29 mouse cellular contexts compared by ENCODE assay signal in the genomic region with DNA sequence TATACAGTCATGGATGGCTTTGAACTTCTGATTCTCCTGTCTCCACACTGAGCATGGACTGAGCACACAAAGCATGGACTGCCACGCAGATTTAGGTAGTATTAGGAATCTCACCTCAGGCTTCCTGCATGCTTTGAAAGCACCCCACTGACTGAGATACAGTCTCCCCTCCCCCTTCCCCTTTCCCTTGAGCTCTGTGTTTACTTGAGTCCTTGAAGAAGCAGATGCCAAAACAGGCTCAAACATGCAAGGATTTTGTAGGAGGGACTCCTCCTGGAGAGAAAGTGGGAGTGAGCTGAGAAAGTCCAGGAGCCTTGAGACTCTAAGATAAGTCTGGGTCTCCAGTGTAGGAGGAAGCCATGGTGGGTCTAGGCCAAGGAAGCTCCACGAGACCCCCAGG.
DNase-seq lines count a peak whose midpoint lies in the region; ATAC-seq lines count a peak whose summit lies in the region.
"Had no signal": no experiment of that assay in that cellular context is flagged by ENCODE, and none has a peak within 500 bp of the region (broad histone marks: within the 10 kb centered on the region; RNA-seq: fewer than 3 reads in every experiment).

No protein-coding gene starts in this region.

- peaks cover 8% of the 10 kb centered on the region for H3K4me1 ChIP-seq in forebrain, embryonic 11.5 days (replicated peaks; ENCODE audit: control insufficient read depth, insufficient read depth, low read length)
- H3K4me1 ChIP-seq in forebrain, embryonic 13.5 days: peaks cover 38% of the 10 kb centered on the region
- no peaks in the 10 kb centered on the region for H3K4me1 ChIP-seq in embryonic facial prominence, embryonic 11.5 days (ENCODE audit: control insufficient read depth, insufficient read depth, low read length)
- H3K4me1 ChIP-seq in limb, embryonic 10.5 days: peaks cover 29% of the 10 kb centered on the region
- H3K4me1 ChIP-seq: intestine, embryonic 15.5 days had no signal

- H3K9ac ChIP-seq in forebrain, embryonic 11.5 days (ENCODE audit: low read length): no peak overlapping the region
- H3K9ac ChIP-seq in forebrain, embryonic 13.5 days: no peak overlapping the region
- H3K9ac ChIP-seq in embryonic facial prominence, embryonic 11.5 days (replicated peaks; ENCODE audit: low read length): no peak overlapping the region
- H3K9ac ChIP-seq: forebrain, embryonic 15.5 days; heart, embryonic 13.5 days; hindbrain, embryonic 13.5 days; intestine, embryonic 15.5 days had no signal

- no peak overlapping the region for H3K4me2 ChIP-seq in forebrain, embryonic 11.5 days (ENCODE audit: low read depth, low read length, severe bottlenecking)
- no peak overlapping the region for H3K4me2 ChIP-seq in forebrain, embryonic 13.5 days
- H3K4me2 ChIP-seq in embryonic facial prominence, embryonic 11.5 days (ENCODE audit: low read depth, low read length): no peak overlapping the region
- H3K4me2 ChIP-seq: forebrain, embryonic 15.5 days; heart, embryonic 13.5 days; hindbrain, embryonic 13.5 days; intestine, embryonic 15.5 days had no signal

- H3K4me3 ChIP-seq in forebrain, embryonic 11.5 days (ENCODE audit: low read depth, low read length): no peak overlapping the region
- no peak overlapping the region for H3K4me3 ChIP-seq in forebrain, embryonic 13.5 days
- H3K4me3 ChIP-seq in embryonic facial prominence, embryonic 11.5 days (ENCODE audit: low read depth, low read length): no peak overlapping the region
- H3K4me3 ChIP-seq in limb, embryonic 10.5 days: no peak overlapping the region
- H3K4me3 ChIP-seq: erythroblast, embryonic 14.5 days; forebrain, embryonic 15.5 days; heart, adult 2 months; heart, embryonic 10.5 days; heart, embryonic 13.5 days; hindbrain, embryonic 13.5 days; intestine, embryonic 15.5 days had no signal

- ATAC-seq in forebrain, embryonic 11.5 days (replicated peaks; ENCODE audit: low FRiP score): no peak
- ATAC-seq in forebrain, embryonic 13.5 days: no peak
- no peak for ATAC-seq in embryonic facial prominence, embryonic 11.5 days (replicated peaks; ENCODE audit: insufficient number of reproducible peaks, low FRiP score, low TSS enrichment, low read depth)
- ATAC-seq: forebrain, embryonic 15.5 days; hindbrain, embryonic 16.5 days; intestine, embryonic 15.5 days; Patski had no signal

- intact Hi-C loops in left cerebral cortex, postnatal 14 days (cut with DNase I): no loop called here

- no peaks in the 10 kb centered on the region for H3K9me3 ChIP-seq in forebrain, embryonic 11.5 days (ENCODE audit: control insufficient read depth, low read length)
- H3K9me3 ChIP-seq in forebrain, embryonic 13.5 days (replicated peaks): no peaks in the 10 kb centered on the region
- no peaks in the 10 kb centered on the region for H3K9me3 ChIP-seq in embryonic facial prominence, embryonic 11.5 days (replicated peaks; ENCODE audit: control insufficient read depth, low read length)
- no peaks in the 10 kb centered on the region for H3K9me3 ChIP-seq in limb, embryonic 10.5 days (replicated peaks)
- H3K9me3 ChIP-seq: forebrain, embryonic 15.5 days; heart, embryonic 10.5 days; heart, embryonic 13.5 days; hindbrain, embryonic 13.5 days; intestine, embryonic 15.5 days had no signal

- no peak for DNase-seq in forebrain, embryonic 11.5 days (ENCODE audit: low spot score)
- DNase-seq in R1 (ENCODE audit: low read depth, low spot score): peak; percentile 62
- DNase-seq in embryonic facial prominence, embryonic 11.5 days (ENCODE audit: low spot score): peak; percentile 40
- DNase-seq in limb, embryonic 10.5 days (ENCODE audit: low spot score): no peak
- DNase-seq in adrenal gland, adult 8-10 months: no peak
- no peak for DNase-seq in left cerebral cortex, postnatal 14 days (ENCODE audit: low spot score in 2 of 2)
- DNase-seq: adrenal gland, adult 2 months; adrenal gland, postnatal 25 days; B cell, adult 2 months; cerebellum, adult 18-20 months; cerebellum, adult 9-11 months; cerebellum, postnatal 25 days; gastrocnemius, postnatal 10 days; gastrocnemius, postnatal 36 days; heart, adult 2 months; heart, postnatal 14 days; heart, postnatal 4 days; kidney, adult 11 months had no signal

- peak overlapping the region; percentile 50; the same call in 1 of the 2 replicates for H3K27ac ChIP-seq in forebrain, embryonic 11.5 days (ENCODE audit: low read depth, low read length)
- no peak overlapping the region for H3K27ac ChIP-seq in forebrain, embryonic 13.5 days
- no peak overlapping the region for H3K27ac ChIP-seq in embryonic facial prominence, embryonic 11.5 days (replicated peaks; ENCODE audit: low read depth, low read length)
- 0 out of 2 replicates have a peak overlapping the region, but pooled peaks have one; percentile 23 for H3K27ac ChIP-seq in limb, embryonic 10.5 days
- H3K27ac ChIP-seq: forebrain, embryonic 15.5 days; heart, adult 2 months; heart, embryonic 10.5 days; heart, embryonic 13.5 days; hindbrain, embryonic 13.5 days; intestine, embryonic 15.5 days had no signal

- no peaks in the 10 kb centered on the region for H3K36me3 ChIP-seq in forebrain, embryonic 11.5 days (ENCODE audit: control insufficient read depth, insufficient read depth, low read length)
- no peaks in the 10 kb centered on the region for H3K36me3 ChIP-seq in forebrain, embryonic 13.5 days (ENCODE audit: poor library complexity, severe bottlenecking)
- H3K36me3 ChIP-seq in embryonic facial prominence, embryonic 11.5 days (replicated peaks; ENCODE audit: control insufficient read depth, insufficient read depth, low read depth, low read length): no peaks in the 10 kb centered on the region
- no peaks in the 10 kb centered on the region for H3K36me3 ChIP-seq in limb, embryonic 10.5 days
- H3K36me3 ChIP-seq: forebrain, embryonic 15.5 days; G1E; heart, embryonic 10.5 days; heart, embryonic 13.5 days; hindbrain, embryonic 13.5 days; intestine, embryonic 15.5 days had no signal

- no peaks in the 10 kb centered on the region for H3K27me3 ChIP-seq in forebrain, embryonic 11.5 days (ENCODE audit: control insufficient read depth, insufficient read depth, low read length)
- no peaks in the 10 kb centered on the region for H3K27me3 ChIP-seq in forebrain, embryonic 13.5 days
- H3K27me3 ChIP-seq in embryonic facial prominence, embryonic 11.5 days (ENCODE audit: control insufficient read depth, insufficient read depth, low read length): no peaks in the 10 kb centered on the region
- no peaks in the 10 kb centered on the region for H3K27me3 ChIP-seq in limb, embryonic 10.5 days (ENCODE audit: low read depth, poor library complexity, severe bottlenecking)
- H3K27me3 ChIP-seq: CH12.LX; forebrain, embryonic 15.5 days; heart, embryonic 13.5 days; hindbrain, embryonic 13.5 days; intestine, embryonic 15.5 days; Patski had no signal

- 61% methylated on average over 2 of the region's 2 CpGs for WGBS in forebrain, embryonic 11.5 days
- WGBS in forebrain, embryonic 13.5 days: 64% methylated on average over 2 of the region's 2 CpGs
- WGBS in embryonic facial prominence, embryonic 11.5 days: 61% methylated on average over 2 of the region's 2 CpGs
- whole genome bisulfite sequencing in limb, embryonic 10.5 days: 55% methylated on average over 2 of the region's 2 CpGs

Comparison
In these comparisons a context has a peak if more than half of its experiments do, and no peak if none do; other contexts are left out.
1. H3K27ac ChIP-seq: peak in forebrain, embryonic 11.5 days (single experiment) and limb, embryonic 10.5 days (single experiment); none in forebrain, embryonic 13.5 days (single experiment) and embryonic facial prominence, embryonic 11.5 days (single experiment).
2. DNase-seq: peak in R1 (single experiment) and embryonic facial prominence, embryonic 11.5 days (single experiment); none in forebrain, embryonic 11.5 days (single experiment), limb, embryonic 10.5 days (single experiment), adrenal gland, adult 8-10 months (single experiment) and left cerebral cortex, postnatal 14 days (0 of 2).